Mouse (Mus musculus) layer of hippocampus, postnatal 25 days (tissue): ENCODE measurements around the gene Mepe. TPM values are rescaled to one million over a fixed set of nuclear protein-coding genes. Genes with fewer than 3 reads are reported as not detected.

Source experiments
- DNase-seq, 2 experiments: peaks; one replicate each; pipeline ENCODE4 v3.0.0; 2022; ENCODE audit warnings: mixed read lengths in 2 of 2, low spot score in 1 of 2; ENCODE audit errors: extremely low spot score in 1 of 2
- total RNA-seq, 2 experiments: library from RNA; stranded (reverse); gene quantifications; 2 replicates each; pipeline ENCODE4 v1.2.3; 2021

Gene Mepe
- not detected for total RNA-seq

DNA sequence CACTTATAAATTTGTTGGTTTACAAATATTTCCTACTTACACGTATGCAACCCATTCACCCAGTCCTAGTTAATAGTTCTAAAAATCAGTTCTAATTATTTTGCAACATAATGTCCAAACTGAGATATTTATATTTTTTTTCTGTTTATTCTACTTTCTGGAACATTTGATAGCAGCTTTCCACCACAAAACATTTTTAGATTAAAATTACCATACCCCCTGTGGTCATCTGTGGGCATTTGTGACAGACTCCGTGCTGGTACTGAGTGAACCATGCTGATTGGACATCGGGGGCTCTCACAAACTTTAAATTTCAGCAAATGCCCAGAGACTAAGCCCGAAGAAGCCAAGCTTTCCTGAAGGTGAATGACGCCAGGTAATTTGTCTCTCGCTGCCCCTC lies at the start of gene Mepe:
Mepe (plus strand) TSS at position 301 of the 400 bp plus-strand sequence.
- no peak for DNase-seq

DNA sequence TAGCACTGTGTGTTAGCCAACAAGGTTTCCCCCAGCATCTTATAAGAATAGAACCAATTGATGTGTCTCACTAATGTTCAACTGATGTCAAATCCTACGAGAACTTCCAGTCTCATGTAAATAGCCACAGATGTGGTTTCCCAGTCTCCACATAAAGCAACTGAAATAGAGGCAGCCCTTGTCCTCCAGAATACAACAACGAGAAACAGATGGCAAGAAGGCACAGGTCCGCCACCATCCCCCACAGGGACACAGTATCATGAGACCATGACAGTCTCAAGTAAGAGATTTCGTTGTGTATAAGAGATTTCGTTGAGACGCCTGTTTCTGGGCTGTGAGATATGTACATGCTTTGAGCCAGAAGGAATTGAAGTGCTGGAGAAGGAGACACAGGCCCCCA lies 30.9 kb upstream of the Mepe start:
- DNase-seq = no peak

DNA sequence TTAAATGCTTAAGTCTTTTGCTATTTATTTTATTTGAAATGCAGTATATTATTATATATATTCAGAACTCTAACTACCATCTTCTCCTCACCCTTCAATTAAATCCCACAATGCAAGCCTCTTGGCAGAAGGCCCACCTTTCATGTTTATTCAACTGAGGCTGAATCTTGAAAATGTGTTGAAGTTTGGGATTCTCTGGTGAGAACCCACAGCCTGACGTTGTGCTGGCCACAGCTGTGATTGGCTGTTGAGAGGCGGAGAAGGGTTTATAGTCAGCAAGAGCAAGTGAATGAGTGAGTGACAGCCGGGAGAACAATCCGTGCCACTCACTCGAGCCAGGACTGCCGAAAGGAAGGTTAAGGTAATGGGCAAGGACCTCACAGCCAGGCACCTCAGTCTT lies 26.1 kb upstream of the Mepe start, which contains the start of gene Ibsp:
Ibsp (plus strand) TSS at position 178 of the 400 bp plus-strand sequence.
- peak in 1 of 2 experiments; percentile 2 for DNase-seq

DNA sequence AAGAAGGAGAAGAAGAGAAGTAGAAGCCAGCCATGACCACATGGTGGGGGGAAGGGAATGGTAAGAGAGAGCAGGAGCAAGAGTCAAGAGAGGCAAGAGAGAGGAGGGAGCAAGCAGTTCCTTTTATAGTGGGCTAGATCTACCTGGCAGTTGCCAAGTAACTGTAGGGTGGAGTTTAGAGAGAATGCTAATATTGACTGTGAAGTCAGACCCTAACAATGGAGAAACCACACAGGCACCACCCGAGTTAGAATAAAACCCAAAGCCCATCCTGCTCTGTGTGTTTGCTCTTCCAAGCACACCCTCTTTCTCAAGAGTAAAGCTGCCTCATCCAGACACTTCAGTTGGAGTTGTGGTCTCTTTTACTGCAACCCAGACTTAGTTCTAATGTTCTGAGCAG lies 11.1 kb upstream of the Mepe start:
- no peak for DNase-seq

DNA sequence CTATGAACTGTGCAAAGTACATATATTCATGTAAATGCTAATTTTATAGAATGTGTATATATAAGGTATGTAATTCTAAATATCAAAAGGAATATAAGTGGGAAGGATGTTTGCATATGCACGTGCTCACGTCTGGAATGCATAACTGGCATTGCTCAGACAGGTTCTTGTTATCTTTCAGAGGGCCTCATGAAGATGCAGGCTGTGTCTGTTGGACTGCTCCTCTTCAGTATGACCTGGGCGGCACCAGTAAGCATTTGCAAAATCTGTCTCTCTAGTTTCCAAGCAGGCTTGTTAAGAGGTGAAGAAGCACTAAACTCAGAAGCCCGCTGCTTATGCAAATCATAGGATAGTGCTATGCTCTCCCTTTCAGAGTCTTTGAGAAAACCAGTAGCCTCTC lies 1.8 kb downstream of the Mepe start:
- DNase-seq = no peak

DNA sequence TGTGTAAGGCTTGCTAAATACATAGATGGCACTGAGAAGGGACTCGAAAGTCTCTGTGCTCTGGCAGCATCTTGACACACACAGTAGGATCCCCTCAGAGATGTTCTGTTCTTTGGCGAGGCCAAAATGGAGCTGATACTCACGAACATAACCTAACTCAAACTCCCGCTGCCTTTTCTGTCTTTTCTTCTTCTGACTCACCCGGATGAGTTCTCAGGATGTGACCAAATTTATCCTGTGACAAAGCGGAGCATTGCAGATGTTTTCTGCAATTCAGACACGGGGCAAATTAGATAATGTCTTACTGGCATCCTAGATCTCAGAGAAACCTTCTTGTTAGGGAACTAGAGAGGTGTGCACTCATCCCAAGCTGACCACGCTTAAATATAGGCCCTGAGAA lies 2.3 kb downstream of the Mepe start:
- no peak for DNase-seq

DNA sequence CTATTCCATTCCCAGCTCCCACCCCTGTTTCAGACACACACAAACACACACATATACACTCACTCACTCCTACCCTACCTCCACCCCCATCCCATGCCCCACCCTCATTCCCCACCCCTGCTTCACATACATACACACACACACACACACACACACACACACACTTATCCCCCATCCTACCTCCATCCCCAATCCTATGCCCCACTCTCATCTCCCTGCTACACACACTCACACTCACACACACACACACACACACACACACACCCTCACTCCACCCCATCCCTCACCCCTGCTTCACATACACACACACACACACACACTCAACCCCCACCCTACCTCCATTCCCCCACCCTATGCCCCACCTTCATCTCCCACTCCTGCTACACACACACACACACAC lies 2.7 kb downstream of the Mepe start:
- DNase-seq = no peak

DNA sequence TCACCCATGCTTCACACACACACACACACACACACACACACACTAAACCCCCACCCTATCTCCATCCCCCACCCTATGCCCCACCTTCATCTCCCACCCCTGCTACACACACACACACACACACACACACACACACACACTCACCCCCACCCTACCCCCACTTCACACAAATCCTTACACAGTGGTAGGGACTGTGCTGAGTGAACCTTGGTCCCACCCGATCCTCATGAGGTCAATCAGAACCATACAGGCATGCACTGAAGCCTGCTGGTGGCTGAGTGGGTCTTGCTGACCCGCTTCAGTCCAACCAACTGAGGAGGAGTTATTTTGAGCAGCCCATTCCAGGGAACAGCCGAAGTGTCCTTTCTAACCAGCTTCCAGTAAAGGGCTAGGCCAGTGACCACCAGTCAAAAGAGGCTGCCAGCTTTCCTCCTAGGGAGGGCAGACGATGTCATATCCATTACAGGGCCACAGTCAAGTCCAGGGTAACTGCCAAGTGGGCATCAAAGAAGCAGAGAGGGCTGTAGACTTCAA lies 3.3 kb downstream of the Mepe start:
- no peak for DNase-seq

DNA sequence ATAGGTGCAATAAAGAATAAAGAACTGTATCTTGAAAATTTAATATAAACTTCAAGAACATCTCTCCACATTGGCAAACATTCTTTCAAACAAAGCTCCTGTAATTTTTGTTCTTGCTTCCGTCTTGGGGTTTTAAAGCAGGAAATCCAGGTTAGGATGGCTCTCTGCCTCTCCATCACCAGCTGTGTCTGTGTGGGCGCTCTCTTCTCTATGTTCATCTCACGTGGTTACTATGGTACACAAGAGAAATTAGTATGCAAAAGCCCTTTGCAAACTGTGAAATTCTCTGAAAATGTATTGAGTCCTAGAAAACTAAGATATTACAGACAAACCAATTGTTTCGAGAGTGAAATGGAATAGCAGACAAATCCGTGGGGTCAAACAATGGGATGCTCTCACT lies 4.3 kb downstream of the Mepe start:
- no peak for DNase-seq

DNA sequence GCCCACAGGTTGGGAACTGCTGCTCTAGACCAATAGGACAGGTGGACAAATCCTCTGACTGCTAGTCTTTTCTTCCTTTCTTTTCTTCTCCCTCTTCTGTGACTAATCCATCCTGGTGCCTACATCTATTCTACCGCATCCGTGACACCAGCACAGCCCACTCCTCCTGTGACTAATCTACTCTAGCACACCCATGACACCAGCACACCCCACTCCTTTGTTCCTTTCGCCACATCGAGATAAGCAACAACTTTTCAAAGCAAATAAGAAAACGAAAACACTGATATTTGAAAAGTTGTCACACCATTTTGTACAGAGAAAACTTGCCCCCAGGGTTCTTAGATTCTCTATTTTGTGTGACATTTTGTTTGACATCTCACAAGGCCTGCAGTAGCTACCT lies 5.0 kb downstream of the Mepe start:
- no peak for DNase-seq

DNA sequence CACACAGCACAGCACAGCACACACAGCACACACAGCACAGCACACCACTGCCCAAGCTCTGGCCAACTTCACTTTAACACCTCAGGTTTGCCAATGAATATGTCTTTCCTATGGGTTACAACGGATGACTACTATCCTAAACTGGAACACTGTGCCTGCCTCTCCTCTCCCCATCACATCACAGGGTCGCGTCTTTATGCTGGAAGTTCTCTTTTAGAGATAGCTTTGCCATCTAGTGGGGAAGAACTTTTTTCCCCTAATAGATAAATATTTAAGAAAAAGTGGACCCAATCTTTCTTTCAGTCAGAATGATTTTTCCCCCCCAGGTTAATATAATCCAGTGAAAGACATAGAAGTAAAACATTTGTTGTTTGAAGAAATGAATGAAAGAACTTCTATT lies 7.2 kb downstream of the Mepe start:
- no peak for DNase-seq

DNA sequence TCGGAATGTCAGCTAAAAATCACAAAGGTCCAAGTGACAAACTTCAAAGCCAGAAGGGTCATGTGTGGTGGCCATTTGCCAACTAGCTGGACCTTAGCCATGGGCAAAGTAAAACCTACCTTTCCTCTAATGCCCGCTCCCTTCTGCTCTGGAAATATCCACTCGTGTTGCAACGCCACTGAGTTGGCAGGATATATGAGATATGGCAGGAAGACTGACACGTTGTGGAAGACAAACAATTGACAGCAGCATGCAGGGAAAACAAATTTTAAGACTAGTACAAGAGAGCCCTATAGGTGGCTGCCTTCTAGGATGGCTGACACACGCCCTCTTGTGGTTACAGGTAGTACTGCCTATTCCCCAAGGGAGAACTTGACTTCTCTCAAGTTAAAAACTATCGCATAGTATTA lies 8.1 kb downstream of the Mepe start:
- peak; percentile 34 to 76 for DNase-seq

DNA sequence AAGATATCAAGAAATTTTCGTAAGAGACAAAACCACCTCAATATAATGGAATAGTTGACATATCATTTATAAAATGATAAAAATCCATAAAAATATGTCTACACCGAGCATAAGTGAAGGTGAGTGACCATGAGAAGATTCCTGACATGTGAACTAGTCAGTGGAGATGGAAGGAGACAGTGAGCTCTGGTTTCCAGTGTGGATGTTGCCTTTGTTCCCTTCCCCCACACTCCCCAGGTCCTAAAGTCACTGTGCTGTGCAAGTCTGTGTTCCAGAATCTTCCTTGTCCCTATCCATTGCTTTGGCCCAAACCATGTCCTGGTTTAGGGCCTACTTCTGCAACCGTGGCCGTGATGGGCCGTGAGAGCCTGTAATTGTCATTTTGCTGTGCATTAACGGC lies 8.5 kb downstream of the Mepe start:
- DNase-seq = no peak

DNA sequence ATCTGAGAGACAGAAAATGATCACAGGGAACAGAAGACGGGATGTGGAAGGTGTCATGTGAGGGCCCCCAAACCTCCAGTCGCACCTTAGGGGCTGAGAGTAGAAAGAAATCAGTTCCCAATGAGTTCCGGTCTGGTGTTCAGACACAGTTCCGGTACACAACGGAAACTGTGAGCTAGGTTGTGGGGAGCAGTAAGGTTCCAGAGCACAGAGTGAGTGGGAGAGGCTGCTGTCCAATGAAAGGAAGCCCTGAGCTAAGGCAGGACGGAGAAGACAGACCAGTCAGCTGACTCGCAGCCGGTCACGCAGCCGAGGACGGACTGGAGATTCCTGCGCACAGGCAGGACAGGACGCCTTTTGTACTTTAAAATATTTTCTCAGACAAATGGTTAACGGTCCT lies 9.4 kb downstream of the Mepe start:
- DNase-seq = no peak

DNA sequence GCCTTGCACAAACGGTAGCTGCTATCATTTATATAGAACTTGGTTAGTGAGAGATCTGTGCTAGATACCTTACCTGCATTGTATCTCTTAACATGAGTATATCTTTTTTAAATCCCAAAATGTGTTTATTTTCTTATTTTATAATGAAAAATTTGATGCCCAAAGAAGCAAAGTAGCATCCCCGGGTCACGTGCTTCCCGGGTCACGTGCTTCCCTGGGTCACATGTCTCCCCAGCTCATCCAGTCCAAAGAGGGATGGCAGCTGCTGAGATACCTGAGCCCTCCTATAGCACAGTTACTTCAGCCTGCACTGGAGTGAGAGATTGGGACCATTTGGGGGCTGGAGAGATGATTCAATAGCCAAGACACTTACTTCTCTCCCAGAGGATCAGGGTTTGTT lies 10.8 kb downstream of the Mepe start:
- DNase-seq = no peak

DNA sequence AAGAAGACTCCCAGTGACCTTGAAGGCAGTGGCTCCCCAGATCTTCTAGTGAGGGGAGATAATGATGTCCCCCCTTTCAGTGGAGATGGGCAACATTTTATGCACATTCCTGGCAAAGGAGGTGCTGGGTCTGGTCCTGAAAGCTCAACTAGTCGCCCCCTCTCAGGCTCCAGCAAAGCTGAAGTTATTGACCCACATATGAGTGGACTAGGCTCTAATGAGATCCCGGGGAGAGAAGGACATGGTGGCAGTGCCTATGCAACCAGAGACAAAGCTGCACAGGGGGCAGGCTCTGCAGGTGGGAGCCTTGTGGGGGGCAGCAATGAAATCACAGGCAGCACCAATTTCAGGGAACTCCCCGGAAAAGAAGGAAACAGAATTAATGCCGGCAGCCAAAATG lies 12.4 kb downstream of the Mepe start:
- no peak for DNase-seq

DNA sequence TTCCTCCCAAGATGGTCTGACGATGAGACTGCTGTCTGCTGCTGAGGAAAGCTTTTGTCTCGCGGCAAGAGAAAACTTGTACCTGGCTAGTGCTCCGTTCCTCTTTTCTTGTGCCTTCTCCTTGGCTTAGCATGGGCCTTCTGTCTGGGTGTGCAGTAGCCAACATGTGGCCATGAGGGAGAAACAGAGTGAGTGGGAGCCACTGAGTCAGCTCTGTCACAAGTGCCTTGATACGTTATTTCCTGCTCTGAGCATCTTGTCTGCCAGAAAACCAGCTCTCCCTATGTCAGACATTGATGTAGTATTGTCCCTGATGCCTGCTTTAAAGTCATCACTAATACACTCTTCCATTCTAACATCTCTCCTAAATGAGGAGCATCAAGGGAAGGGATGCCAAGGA lies 13.9 kb downstream of the Mepe start:
- DNase-seq = no peak

DNA sequence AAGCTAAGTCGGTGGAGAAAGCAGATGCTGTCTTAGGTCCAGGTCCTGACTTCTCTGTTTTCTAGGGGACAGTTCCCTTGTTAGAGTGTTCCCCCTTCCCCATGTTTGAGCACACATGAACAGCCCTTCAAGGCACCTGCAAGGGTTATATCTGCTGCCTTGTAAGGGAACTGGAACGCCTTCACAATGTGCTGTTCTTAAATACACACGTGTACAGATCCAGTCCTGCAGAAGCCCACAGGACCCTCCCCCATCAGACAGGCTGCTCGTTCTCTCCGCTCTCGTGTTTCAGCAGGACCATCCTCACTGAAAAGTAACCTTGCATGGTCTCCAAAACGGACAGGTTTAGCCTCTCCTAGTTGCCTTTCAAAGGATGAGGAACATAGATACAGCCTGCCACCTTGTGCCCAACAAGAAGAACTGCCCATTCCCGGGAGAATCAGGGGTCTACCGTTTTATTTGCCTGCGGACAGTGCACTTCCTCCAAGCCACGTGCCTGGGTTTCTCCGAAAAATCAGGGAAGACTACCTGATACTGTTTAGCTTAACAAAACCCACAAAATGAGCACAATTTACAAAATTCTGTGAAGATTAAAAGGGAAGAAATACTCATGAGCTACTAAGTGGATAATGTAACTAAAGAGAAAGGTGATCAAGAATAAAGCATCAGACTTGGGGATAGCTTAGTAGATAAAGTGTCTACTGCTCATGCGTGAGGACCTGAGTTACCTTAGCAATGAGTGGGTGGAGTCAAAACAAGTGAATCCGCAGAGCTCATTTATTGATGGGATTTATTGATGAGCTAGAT lies 14.8 kb downstream of the Mepe start:
- DNase-seq = peak; percentile 33 to 56

DNA sequence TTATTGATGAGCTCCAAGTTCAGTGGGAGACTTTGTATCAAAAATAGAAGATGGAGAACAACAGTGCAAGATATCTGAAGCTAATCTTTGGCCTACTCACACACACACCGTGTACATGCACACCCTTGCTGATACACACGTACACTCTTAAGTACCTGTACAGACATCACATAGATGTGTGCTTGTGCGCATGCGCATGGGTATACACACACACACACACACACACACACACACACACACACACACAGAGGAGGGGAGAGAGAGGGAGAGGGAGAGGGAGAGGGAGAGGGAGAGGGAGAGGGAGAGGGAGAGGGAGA lies 15.3 kb downstream of the Mepe start:
- no peak for DNase-seq

DNA sequence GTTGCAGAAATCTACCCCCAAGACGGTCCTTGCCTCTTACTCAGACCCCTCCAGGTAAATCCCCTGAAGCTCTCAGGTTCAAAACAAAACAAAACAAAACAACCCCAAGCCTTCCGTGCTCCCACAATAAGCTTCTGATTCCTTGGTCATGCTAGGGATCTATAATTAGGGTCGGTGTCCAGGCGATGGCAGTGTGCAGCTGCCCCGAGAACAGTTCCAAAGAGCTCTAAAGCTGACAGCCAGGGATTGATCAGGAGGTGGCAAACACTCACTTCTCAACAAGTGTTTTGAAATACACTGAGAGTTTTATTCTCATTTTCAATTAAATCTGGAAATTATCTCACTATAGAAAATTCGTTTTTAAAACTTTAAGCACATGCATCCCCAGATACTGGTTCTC lies 17.8 kb downstream of the Mepe start:
- no peak for DNase-seq

DNA sequence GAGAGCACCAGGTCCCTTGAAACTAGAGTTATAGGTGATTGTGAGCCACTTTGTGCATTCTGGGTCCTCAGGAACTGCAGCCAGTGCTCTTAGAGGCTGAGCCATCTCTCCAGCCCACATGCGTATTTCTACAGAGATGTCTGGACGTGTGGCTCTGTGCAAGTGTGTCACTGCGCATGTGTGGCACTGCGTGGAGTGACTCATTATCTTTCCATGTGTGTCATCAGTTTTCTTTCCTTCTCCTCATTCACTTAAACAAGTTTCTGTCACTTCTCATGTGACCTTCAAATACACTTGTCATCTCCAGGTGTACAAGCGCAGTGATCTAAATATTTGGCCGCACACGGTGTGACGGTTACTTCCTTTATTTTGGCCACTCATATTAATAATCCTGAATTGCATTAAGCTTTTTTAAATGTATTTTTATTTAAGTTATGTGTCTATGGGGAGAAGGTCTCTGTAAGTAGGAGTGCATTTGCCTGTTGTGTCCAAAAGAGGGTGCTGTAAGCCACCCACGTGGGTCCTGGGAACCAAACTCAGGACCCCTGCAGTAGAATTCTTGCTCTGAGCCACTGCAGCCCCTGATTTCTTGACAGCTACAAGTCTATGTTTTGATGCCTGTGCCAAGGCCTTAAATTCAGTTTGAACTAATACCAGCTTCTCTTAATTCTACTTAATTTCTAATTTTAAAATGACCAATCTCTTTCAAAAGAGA lies 19.6 kb downstream of the Mepe start:
- DNase-seq = no peak

DNA sequence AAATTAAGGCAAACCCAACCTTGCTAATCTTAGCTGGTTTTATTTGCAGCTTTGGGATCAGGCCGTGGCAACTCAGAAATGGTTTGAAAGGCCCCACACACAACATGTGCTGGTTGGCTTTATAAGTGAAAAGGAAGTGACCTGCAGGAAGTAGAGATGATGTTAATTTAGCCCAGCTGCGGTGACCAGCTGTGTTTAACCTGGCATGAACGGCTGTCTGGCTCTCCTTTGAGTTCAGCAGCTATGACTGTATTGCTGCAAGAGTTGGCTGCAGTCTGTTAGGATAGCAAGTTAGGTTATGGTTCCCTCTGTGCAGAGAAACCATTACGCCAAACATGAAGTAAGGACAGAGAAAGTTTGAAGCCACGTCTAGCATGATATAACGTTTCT lies 20.1 kb downstream of the Mepe start:
- no peak for DNase-seq
